Mouse (Mus musculus) MEL (cell line): ENCODE results near the gene 4930426L09Rik. TPM values are rescaled to one million over a fixed set of nuclear protein-coding genes. Genes with fewer than 3 reads are reported as not detected.

Experiments
- DNase-seq: peaks from one replicate; pipeline ENCODE4 v3.0.0; 2011; ENCODE audit warnings: low read depth, low spot score
- H3K27ac ChIP-seq: 2 replicates; pipeline ENCODE4 v1.5.1; 2012; ENCODE audit warnings: low read depth, mild to moderate bottlenecking, control low read depth, low read length, moderate library complexity; ENCODE audit not compliant: control insufficient read depth
- H3K27me3 ChIP-seq, 2 experiments: fragments of 150-350 bp in 1 of 2; sonication (generic) in 1 of 2; 2 replicates each; pipeline ENCODE4 v1.6.1; 2012; ENCODE audit warnings: low read length in 2 of 2, mild to moderate bottlenecking in 2 of 2, improper control_type of control experiment in 1 of 2, moderate library complexity in 1 of 2; ENCODE audit not compliant: insufficient read depth in 2 of 2, control insufficient read depth in 1 of 2
- H3K36me3 ChIP-seq, 2 experiments: 2 replicates each; pipeline ENCODE4 v1.6.1; 2012 to 2014; ENCODE audit warnings: low read length in 2 of 2, improper control_type of control experiment in 1 of 2, inconsistent platforms in 1 of 2, mild to moderate bottlenecking in 1 of 2; ENCODE audit not compliant: insufficient read depth in 2 of 2, control insufficient read depth in 1 of 2
- H3K4me1 ChIP-seq, 2 experiments: fragments of 150-350 bp in 1 of 2; sonication (generic) in 1 of 2; 2 replicates each; pipeline ENCODE4 v1.6.1; 2012; ENCODE audit warnings: low read length in 2 of 2, improper control_type of control experiment in 1 of 2, mild to moderate bottlenecking in 1 of 2; ENCODE audit not compliant: insufficient read depth in 2 of 2, control insufficient read depth in 1 of 2
- H3K4me3 ChIP-seq, 2 experiments: fragments of 150-350 bp in 1 of 2; sonication (generic) in 1 of 2; 2 replicates each; pipeline ENCODE4 v1.5.1; 2012; ENCODE audit warnings: low read depth in 2 of 2, low read length in 2 of 2, mild to moderate bottlenecking in 2 of 2, moderate library complexity in 2 of 2, control low read depth in 1 of 2, improper control_type of control experiment in 1 of 2; ENCODE audit not compliant: control insufficient read depth in 1 of 2, insufficient read depth in 1 of 2
- H3K79me2 ChIP-seq: 2 replicates; pipeline ENCODE4 v1.6.1; 2012; ENCODE audit warnings: mild to moderate bottlenecking, low read length, moderate library complexity; ENCODE audit not compliant: control insufficient read depth, poor library complexity, insufficient read depth
- H3K9ac ChIP-seq: 2 replicates; pipeline ENCODE4 v1.6.1; 2012; ENCODE audit warnings: low read depth, mild to moderate bottlenecking, control low read depth, low read length, moderate library complexity; ENCODE audit not compliant: control insufficient read depth, poor library complexity, severe bottlenecking
- H3K9me3 ChIP-seq: fragments of 150-350 bp; sonication (generic); replicated peaks from 2 replicates; pipeline ENCODE4 v1.6.1; 2012; ENCODE audit warnings: mild to moderate bottlenecking, low read length, improper control_type of control experiment, moderate library complexity; ENCODE audit not compliant: insufficient read depth
- BHLHE40 ChIP-seq: IDR thresholded peaks from 2 replicates; pipeline ENCODE4 v1.6.1; 2012; ENCODE audit warnings: low read depth, mild to moderate bottlenecking, inconsistent platforms, low read length, improper control_type of control experiment, borderline replicate concordance
- CHD1 ChIP-seq: IDR thresholded peaks from 2 replicates; pipeline ENCODE4 v1.6.1; 2012; ENCODE audit warnings: low read depth, mild to moderate bottlenecking, inconsistent platforms, low read length, improper control_type of control experiment
- CHD2 ChIP-seq: IDR thresholded peaks from 2 replicates; pipeline ENCODE4 v1.6.1; 2011; ENCODE audit warnings: low read length, improper control_type of control experiment
- EP300 ChIP-seq, 2 experiments: IDR thresholded peaks; 2 replicates each; pipeline ENCODE4 v1.6.1; 2011; ENCODE audit warnings: improper control_type of control experiment in 2 of 2, low read length in 2 of 2, low read depth in 1 of 2, mild to moderate bottlenecking in 1 of 2
- ETS1 ChIP-seq: IDR thresholded peaks from 2 replicates; pipeline ENCODE4 v1.6.1; 2012; ENCODE audit warnings: low read depth, mild to moderate bottlenecking, inconsistent platforms, low read length, improper control_type of control experiment, moderate library complexity
- GABPA ChIP-seq: IDR thresholded peaks from 2 replicates; pipeline ENCODE4 v1.6.1; 2012; ENCODE audit warnings: low read depth, mild to moderate bottlenecking, inconsistent platforms, low read length, improper control_type of control experiment, moderate library complexity
- GATA1 ChIP-seq: IDR thresholded peaks from 2 replicates; pipeline ENCODE4 v1.6.1; 2011; ENCODE audit warnings: low read depth, low read length, improper control_type of control experiment
- HCFC1 ChIP-seq: IDR thresholded peaks from 2 replicates; pipeline ENCODE4 v1.6.1; 2012; ENCODE audit warnings: low read depth, mild to moderate bottlenecking, inconsistent platforms, low read length, improper control_type of control experiment, moderate library complexity
- MAX ChIP-seq: IDR thresholded peaks from 2 replicates; pipeline ENCODE4 v1.6.1; 2011; ENCODE audit warnings: low read length, improper control_type of control experiment
- MAZ ChIP-seq: IDR thresholded peaks from 2 replicates; pipeline ENCODE4 v1.6.1; 2012; ENCODE audit warnings: low read depth, mild to moderate bottlenecking, inconsistent platforms, low read length, improper control_type of control experiment
- MXI1 ChIP-seq: IDR thresholded peaks from 2 replicates; pipeline ENCODE4 v1.6.1; 2011; ENCODE audit warnings: mild to moderate bottlenecking, low read depth, low read length, improper control_type of control experiment
- MYC ChIP-seq: IDR thresholded peaks from 2 replicates; pipeline ENCODE4 v1.6.1; 2011; ENCODE audit warnings: low read depth, mild to moderate bottlenecking, low read length, improper control_type of control experiment, moderate library complexity
- NELFE ChIP-seq: IDR thresholded peaks from 2 replicates; pipeline ENCODE4 v1.6.1; 2011; ENCODE audit warnings: low read depth, low read length, improper control_type of control experiment
- POLR2A ChIP-seq, 2 experiments: IDR thresholded peaks; 2 replicates each; pipeline ENCODE4 v1.6.1; 2011 to 2012; ENCODE audit warnings: low read length in 2 of 2, mild to moderate bottlenecking in 2 of 2, control low read depth in 1 of 2, improper control_type of control experiment in 1 of 2, low read depth in 1 of 2, moderate library complexity in 1 of 2; ENCODE audit not compliant: control insufficient read depth in 1 of 2, insufficient read depth in 1 of 2, poor library complexity in 1 of 2
- POLR2AphosphoS5 ChIP-seq: IDR thresholded peaks from 2 replicates; pipeline ENCODE4 v1.6.1; 2012; ENCODE audit warnings: low read depth, borderline replicate concordance, mild to moderate bottlenecking, inconsistent platforms, low read length, moderate library complexity, mixed read lengths
- RAD21 ChIP-seq: IDR thresholded peaks from 2 replicates; pipeline ENCODE4 v1.6.1; 2011; ENCODE audit warnings: mild to moderate bottlenecking, low read depth, low read length, improper control_type of control experiment
- RCOR1 ChIP-seq: IDR thresholded peaks from 2 replicates; pipeline ENCODE4 v1.6.1; 2012; ENCODE audit warnings: low read depth, mild to moderate bottlenecking, inconsistent platforms, low read length, improper control_type of control experiment
- SIN3A ChIP-seq: IDR thresholded peaks from 2 replicates; pipeline ENCODE4 v1.6.1; 2012; ENCODE audit warnings: low read length, improper control_type of control experiment, inconsistent platforms
- TAL1 ChIP-seq: IDR thresholded peaks from 2 replicates; pipeline ENCODE4 v1.6.1; 2012; ENCODE audit warnings: mild to moderate bottlenecking, inconsistent platforms, low read length, moderate library complexity, mixed read lengths
- TCF12 ChIP-seq: IDR thresholded peaks from 2 replicates; pipeline ENCODE4 v1.6.1; 2014; ENCODE audit warnings: low read depth, mild to moderate bottlenecking, inconsistent platforms, low read length, improper control_type of control experiment, moderate library complexity
- USF1 ChIP-seq: IDR thresholded peaks from 2 replicates; pipeline ENCODE4 v1.6.1; 2014; ENCODE audit warnings: low read depth, mild to moderate bottlenecking, inconsistent platforms, low read length, improper control_type of control experiment, moderate library complexity
- USF2 ChIP-seq, 2 experiments: IDR thresholded peaks; 2 replicates each; pipeline ENCODE4 v1.6.1; 2011 to 2012; ENCODE audit warnings: improper control_type of control experiment in 2 of 2, low read length in 2 of 2, borderline replicate concordance in 1 of 2, inconsistent platforms in 1 of 2, low read depth in 1 of 2, mild to moderate bottlenecking in 1 of 2; ENCODE audit not compliant: insufficient read depth in 1 of 2
- ZKSCAN1 ChIP-seq: IDR thresholded peaks from 2 replicates; pipeline ENCODE4 v1.6.1; 2012; ENCODE audit warnings: low read depth, mild to moderate bottlenecking, inconsistent platforms, low read length, improper control_type of control experiment, moderate library complexity
- ZMIZ1 ChIP-seq: IDR thresholded peaks from 2 replicates; pipeline ENCODE4 v1.6.1; 2012; ENCODE audit warnings: low read depth, mild to moderate bottlenecking, inconsistent platforms, low read length, improper control_type of control experiment, moderate library complexity
- ZNF384 ChIP-seq: IDR thresholded peaks from 2 replicates; pipeline ENCODE4 v1.6.1; 2012; ENCODE audit warnings: low read depth, mild to moderate bottlenecking, inconsistent platforms, low read length, improper control_type of control experiment
- polyA plus RNA-seq, 2 experiments: library from polyadenylated mRNA; stranded (reverse) in 1 of 2; unstranded in 1 of 2; fragments of >175 nt in 1 of 2; fragments of >200 nt in 1 of 2; gene quantifications; 2 replicates each; pipeline versions ENCODE4 v1.2.1 to v1.2.4; 2012; ENCODE audit warnings: low replicate concordance in 2 of 2, low read depth in 1 of 2; ENCODE audit not compliant: insufficient read length in 2 of 2, insufficient read depth in 1 of 2, missing spikeins in 1 of 2
- total RNA-seq: library from RNA; depleted of rRNA; stranded (reverse); fragments of 300-350 nt; gene quantifications from 2 replicates; pipeline ENCODE4 v1.2.3, GENCODE M21; 2012

The 4930426L09Rik gene
- total and polyA plus RNA-seq, 3 experiments = 0.12 to 0.19 TPM; not detected in 1

GRCm38 (mm10) chr2:18967451-18968063, 30.6 kb upstream of the 4930426L09Rik start:
- H3K4me1 ChIP-seq = peaks cover 12 to 20% of the 10 kb centered on the region in 2 experiments
- H3K27me3 ChIP-seq = no peaks in the 10 kb centered on the region
- H3K4me3 ChIP-seq = no peak overlapping the region
- no peaks in the 10 kb centered on the region for H3K9me3 ChIP-seq
- H3K36me3 ChIP-seq = peaks cover 2 to 24% of the 10 kb centered on the region in 2 experiments; a peak in 3 of 4 replicates
- peaks cover 12% of the 10 kb centered on the region for H3K79me2 ChIP-seq
- no peak overlapping the region for H3K27ac ChIP-seq
- H3K9ac ChIP-seq = no peak overlapping the region
- TF ChIP-seq CHD1 (no peak), ZKSCAN1 (no peak), MXI1 (no peak), RAD21 (no peak), USF2 (IDR thresholded peaks at IDR 0.05; ENCODE audit: borderline replicate concordance in 1 of 2, insufficient read depth in 1 of 2, low read depth in 1 of 2, low read length in 2 of 2) (no peak), POLR2AphosphoS5 (no peak), USF1 (no peak), ETS1 (no peak), POLR2A (IDR thresholded peaks at IDR 0.05; ENCODE audit: control insufficient read depth in 1 of 2, insufficient read depth in 1 of 2, low read depth in 1 of 2, low read length in 2 of 2, poor library complexity in 1 of 2) (no peak), GABPA (no peak)
- DNase-seq = no peak

DNA sequence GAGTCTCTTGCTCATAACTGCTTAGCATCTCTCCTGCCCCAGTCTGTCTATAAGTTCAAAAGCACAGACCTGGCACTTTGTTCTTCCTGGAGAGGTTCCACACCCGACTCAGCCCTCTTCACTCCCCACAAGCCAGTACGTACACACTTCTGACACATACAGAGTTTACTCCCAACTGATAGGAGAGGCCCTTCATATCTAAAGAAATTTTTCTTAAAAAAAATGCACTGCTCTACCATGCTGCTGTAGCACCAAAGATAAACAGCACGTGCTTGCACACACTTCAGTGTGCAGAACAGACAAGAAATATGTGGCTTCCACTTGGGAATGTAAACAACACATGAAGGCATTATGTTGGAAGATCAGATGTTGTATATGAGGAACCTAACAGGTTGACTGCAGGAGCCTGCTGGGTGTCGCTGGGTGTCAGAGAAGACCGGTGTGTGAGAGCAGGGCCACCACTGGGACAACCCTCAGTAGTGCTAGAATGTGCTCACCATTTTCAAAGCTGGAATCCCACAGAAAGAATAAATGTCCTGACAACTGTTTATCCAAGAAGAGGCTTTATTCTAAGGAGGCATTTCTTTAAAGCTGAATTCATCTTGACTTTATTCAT, 29.0 kb upstream of the 4930426L09Rik start:
- Histone ChIP-seq H3K36me3 (peaks cover 4 to 21% of the 10 kb centered on the region in 2 experiments; a peak in 3 of 4 replicates), H3K4me1 (peaks cover 12 to 20% of the 10 kb centered on the region in 2 experiments), H3K79me2 (peaks cover 16% of the 10 kb centered on the region), H3K9me3 (no peaks in the 10 kb centered on the region), H3K4me3 (no peak overlapping the region), H3K9ac (peak overlapping the region; percentile 21; the same call in 1 of the 2 replicates), H3K27ac (peak overlapping the region; percentile 68), H3K27me3 (no peaks in the 10 kb centered on the region)
- DNase-seq = peak; percentile 75
- TF ChIP-seq NELFE (no peak), MAZ (no peak), HCFC1 (no peak), ETS1 (peak; percentile 95), TCF12 (peak; percentile 86), ZMIZ1 (no peak), USF1 (peak; percentile 63; the same call in 1 of the 2 replicates), BHLHE40 (peak; percentile 99), SIN3A (peak; percentile 97), GATA1 (peak; percentile 83), MXI1 (peak; percentile 98), MAX (peak; percentile 98), ZNF384 (peak; percentile 95), MYC (peak; percentile 98), EP300 (IDR thresholded peaks at IDR 0.05; ENCODE audit: low read depth in 1 of 2, low read length in 2 of 2) (peak; percentile 75 to 87), TAL1 (peak; percentile 68), POLR2AphosphoS5 (no peak), CHD2 (no peak), RCOR1 (peak; percentile 58; the same call in 1 of the 2 replicates)
